Mouse (Mus musculus) c-Kit-positive CD71-positive TER-119-positive erythroid progenitor cells, embryonic 14.5 days (primary cell): ENCODE data around the gene Odf3l1.
"Not testable (repeated sequence)": the region's sequence is repeated elsewhere in the genome, so short reads cannot be mapped to it uniquely, and the experiment has no call there.

ENCODE experiments used
- DNase-seq: peaks from one replicate; pipeline ENCODE4 v3.0.0-alpha.2; 2013; ENCODE audit warnings: low spot score

The Odf3l1 gene

DNA sequence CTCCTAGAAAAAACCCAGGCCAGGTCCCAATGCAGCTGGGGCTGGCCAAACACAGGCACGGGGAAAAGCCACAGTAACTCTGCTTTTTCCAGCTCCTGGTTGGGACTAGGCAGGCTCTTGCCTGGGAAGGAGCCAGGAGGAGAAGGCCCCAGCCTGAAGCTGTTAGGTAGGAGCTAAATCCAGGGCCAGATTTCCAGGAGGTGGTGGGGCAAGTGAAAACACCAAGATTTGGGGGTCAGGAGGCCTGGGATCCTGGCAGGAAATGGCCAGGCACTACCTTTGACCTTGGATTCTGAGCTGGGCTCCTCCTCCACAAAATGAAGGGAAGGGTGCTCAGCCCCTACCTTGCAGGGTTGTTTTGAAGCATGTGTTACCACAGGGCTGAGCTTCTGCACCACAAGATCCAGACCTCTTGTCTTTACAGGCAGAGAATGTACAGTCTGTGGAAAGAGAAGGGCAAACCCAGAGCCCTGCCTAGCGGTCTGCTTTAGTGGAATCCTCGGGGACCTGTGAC is at the start of gene Odf3l1:
Gene Odf3l1 (minus strand): TSS at position 464 of the 514 bp plus-strand sequence.
- no peak for DNase-seq

DNA sequence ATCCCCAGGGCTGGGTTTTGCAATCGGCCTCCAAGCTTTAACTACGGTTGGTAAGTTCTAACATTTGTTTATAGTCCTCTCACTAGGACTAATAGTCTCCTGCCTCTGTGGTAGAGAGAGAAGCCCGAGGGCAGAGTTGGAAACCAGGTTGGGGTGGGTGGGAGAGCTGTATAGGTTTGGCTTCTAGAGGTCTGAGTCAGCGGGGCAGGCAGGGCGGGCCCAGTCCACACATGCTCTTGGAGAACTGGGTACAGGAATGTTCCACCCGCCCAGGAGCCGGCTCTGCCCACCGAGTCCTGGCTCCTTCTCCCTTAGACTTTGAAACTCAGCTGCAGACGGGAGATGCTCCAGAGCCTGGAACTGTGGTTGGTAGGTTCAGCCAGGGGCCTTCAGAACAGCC is 49.5 kb upstream of the Odf3l1 start:
- DNase-seq = no peak

- DNase-seq = no peak
These were observed 46.5 kb upstream of the Odf3l1 start for GRCm38 (mm10) chr9:56911017-56911416.

GRCm38 (mm10) chr9:56909991-56910390 is 45.5 kb upstream of the Odf3l1 start:
- not testable (repeated sequence) for DNase-seq

GRCm38 (mm10) chr9:56907549-56907948 is 43.1 kb upstream of the Odf3l1 start:
- no peak for DNase-seq

- no peak for DNase-seq
These were observed 39.2 kb upstream of the Odf3l1 start for GRCm38 (mm10) chr9:56903662-56904061.

GRCm38 (mm10) chr9:56901187-56901586 is 36.7 kb upstream of the Odf3l1 start:
- DNase-seq = no peak

- no peak for DNase-seq
These were observed 36.1 kb upstream of the Odf3l1 start for GRCm38 (mm10) chr9:56900571-56900970.

DNA sequence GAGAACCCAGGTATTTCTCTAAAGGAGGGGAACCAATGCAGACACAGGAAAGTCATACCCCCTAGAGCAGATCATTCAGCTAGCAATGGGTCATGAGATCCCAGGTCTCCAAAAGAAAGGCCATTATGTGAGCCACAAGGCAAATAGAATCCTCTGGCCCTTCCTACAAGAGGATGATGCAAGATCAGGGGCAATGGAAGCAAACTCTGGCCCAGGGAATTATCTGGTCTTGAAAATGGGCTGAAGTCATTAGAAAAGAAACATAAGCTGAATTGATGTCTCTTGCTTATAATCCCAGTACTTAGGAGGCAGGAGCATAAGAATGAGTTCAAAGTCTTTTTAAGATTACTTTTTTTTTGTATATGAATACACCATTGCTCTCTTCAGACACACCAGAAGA is 35.6 kb upstream of the Odf3l1 start:
- no peak for DNase-seq

- DNase-seq = no peak
These were observed 34.9 kb upstream of the Odf3l1 start for GRCm38 (mm10) chr9:56899409-56899808.

- no peak for DNase-seq
These were observed 32.3 kb upstream of the Odf3l1 start for GRCm38 (mm10) chr9:56896779-56897178.

- DNase-seq = no peak
These were observed 29.5 kb upstream of the Odf3l1 start for GRCm38 (mm10) chr9:56894006-56894405.

DNA sequence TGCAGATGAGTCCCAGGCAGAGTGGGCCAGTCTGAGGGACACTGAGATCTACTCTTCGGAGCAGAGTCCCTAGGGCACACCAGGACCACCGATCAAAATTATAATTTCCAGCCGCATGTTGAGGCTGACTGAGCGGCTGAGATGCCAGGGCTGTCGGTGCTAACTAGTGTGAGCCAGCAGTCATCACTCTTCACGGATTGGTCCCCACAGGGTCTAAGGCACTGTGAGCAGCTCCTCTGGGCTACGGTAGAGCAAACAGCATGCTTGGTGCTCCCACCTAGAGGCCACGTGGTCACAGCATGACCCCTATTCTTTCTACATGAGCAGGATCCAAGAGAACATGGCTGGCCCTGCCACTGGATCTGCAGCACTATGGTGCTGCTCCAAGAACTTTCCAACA is 28.8 kb upstream of the Odf3l1 start:
- no peak for DNase-seq

- no peak for DNase-seq
These were observed 27.6 kb upstream of the Odf3l1 start for GRCm38 (mm10) chr9:56892111-56892510.

DNA sequence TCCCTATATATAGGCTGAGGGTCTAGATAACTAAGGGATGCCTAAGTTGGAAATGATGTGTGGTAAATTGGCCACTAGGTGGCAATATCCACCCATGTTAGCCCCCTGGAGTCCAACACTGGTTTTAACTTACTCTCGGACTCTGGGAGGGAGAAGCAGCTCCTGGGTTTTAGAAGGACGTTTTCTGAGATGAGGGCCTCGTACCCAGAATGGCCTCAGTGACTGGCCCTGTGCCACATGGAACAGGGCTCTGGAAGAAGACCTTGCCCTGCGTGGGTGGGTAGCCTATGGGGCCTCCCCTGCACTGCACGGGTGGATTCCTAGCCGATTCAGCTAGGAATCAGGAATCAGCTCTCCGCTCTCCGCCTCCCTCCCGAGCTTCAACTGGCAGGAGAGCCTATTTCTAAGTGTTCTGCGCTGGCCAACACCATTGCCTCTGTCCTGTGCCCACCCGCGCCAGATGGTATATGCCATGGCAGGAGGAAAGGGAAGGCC is 27.1 kb upstream of the Odf3l1 start:
- peak; percentile 59 for DNase-seq

DNA sequence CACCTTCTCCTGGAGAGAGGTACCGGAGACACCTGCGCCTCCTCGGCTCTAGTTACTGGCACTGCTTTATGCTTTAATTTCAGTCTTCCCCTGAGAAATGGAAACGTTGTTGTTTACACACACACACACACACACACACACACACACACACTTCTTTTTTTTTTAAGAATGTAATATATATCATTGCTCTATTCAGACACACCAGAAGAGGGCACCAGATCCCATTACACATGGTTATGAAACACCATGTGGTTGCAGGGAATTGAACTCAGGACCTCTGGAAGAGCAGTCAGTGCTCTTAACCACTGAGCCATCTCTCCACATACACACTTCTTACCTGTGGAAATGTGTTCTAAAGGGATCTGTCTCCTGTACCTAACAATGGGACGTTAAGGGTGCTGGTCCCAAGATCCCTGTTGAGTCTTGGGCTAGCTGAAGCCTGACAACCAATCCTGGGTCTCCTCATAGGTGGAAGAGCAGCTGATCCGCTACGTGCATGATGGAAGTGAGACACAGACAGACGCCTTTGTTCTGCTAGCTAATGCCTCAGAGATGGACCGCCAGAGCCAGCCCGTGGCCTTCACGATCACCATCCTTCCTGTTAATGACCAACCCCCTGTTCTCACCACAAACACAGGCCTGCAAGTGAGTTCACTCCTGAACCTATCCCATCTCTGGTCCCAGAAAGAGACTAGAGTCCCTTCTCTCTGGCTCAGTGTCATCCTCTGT is 26.2 kb upstream of the Odf3l1 start:
- DNase-seq = no peak

DNA sequence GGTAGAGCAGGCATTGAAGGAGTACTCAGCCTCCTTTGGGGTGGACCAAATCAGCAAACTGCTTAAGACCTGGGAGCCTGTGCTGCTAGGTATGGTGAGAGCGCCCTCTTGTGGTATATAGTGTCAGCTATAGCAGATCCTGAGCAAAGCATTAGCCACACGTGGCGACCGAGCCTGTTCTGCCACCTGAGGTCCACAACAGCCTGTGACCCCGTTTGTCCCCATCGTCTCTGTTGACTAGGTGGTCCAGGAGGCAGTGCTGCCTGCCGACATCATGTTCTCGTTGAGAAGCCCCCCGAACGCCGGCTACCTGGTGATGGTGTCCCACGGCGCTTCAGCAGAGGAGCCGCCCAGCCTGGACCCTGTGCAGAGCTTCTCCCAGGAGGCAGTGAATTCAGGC is 25.3 kb upstream of the Odf3l1 start:
- DNase-seq = peak; percentile 65

DNA sequence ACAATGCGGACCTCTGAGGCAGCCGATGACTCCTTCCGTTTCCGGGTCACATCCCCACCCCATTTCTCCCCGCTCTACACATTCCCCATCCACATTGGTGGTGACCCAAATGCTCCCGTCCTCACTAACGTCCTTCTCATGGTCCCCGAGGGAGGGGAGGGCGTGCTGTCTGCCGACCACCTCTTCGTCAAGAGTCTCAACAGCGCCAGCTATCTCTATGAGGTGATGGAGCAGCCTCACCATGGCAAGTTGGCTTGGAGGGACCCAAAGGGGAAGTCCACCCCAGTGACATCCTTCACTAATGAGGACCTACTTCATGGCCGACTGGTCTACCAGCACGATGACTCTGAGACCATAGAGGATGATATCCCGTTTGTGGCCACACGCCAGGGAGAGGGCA is 23.1 kb upstream of the Odf3l1 start:
- DNase-seq = no peak

DNA sequence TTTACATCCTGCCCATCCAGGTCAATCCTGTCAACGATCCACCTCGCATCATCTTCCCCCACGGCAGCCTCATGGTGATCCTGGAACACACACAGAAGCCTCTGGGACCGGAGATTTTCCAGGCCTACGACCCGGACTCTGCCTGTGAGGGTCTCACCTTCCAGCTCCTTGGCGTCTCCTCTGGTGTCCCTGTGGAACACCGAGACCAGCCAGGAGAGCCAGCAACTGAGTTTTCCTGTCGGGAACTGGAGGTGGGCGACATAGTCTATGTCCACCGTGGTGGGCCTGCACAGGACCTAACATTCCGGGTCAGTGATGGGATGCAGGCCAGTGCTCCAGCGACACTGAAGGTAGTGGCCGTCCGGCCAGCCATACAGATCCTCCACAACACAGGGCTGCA is 22.1 kb upstream of the Odf3l1 start:
- no peak for DNase-seq

- no peak for DNase-seq
These were observed 21.6 kb upstream of the Odf3l1 start for GRCm38 (mm10) chr9:56886113-56886512.

DNA sequence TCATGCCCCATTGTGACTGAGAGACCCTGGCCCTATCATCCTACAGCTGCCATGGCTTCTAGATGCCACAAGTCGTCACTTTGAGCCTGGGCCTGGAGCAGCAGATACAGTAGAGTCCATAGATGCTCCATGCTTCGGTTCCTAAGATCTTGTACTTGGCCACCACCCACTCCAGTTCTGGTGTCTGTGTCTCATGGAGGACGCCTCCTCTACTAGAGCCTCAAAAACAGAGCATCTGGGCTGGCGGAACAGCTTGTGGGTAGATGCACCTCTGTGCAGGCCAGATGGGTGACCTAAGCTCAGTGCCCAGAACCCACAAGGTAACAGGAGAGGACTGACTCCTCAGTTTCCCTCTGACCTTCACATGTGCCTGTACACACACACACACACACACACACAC is 19.8 kb upstream of the Odf3l1 start:
- DNase-seq = no peak

DNA sequence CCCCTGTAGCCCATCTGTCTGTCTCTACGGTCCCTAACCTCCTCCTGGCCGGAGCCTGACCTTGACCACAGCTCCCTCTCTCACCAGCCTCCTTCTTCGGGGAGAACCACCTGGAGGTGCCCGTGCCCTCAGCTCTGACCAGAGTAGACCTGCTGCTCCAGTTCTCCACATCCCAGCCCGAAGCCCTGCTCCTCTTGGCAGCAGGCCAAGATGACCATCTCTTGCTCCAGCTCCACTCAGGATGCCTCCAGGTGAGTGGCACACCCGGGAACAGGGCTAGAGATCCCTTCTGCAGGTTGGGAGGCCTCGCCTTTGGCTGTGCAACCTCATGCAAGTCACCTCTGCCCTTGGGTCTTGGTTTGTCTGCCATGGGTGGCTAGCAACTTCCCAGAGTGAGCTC is 19.0 kb upstream of the Odf3l1 start:
- DNase-seq = no peak

- no peak for DNase-seq
These were observed 18.3 kb upstream of the Odf3l1 start for GRCm38 (mm10) chr9:56882818-56883217.

DNA sequence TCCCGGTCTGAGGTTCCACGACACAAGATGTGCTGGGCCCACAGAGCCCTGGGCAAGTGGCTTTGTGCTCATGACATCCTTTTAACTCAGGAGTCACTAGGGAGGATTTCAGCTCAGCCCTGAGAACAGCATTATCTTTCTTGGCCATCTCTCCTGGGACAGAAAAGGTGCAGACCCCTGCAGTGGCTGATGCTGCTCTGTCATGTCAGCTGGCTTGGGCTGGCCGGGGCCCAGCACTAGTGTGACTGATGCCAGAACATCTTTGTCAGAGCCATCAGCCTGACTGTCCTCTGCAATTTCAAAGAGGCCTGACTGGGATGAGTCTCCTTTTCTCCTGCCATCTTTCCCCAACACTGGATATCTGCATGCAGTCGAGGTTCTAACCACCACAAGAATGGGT is 17.8 kb upstream of the Odf3l1 start:
- DNase-seq = no peak
